Mouse (Mus musculus) forebrain, embryonic 16.5 days (tissue): Measurements from ENCODE around the gene Snd1. TPM values are rescaled to one million over a fixed set of nuclear protein-coding genes. Genes with fewer than 3 reads are reported as not detected.

Experiments
- ATAC-seq: fragments of 200-750 bp; cut with Nextera tagmentation; 2 replicates; pipeline ENCODE4 v1.8.0; 2017; ENCODE audit warnings: mild to moderate bottlenecking, moderate library complexity
- H3K27ac ChIP-seq: fragments of 300-500 bp; sonication (generic); 2 replicates; pipeline ENCODE4 v1.5.1; 2014; ENCODE audit warnings: low read length, control low read depth
- H3K27me3 ChIP-seq: fragments of 300-500 bp; sonication (generic); replicated peaks from 2 replicates; pipeline ENCODE4 v1.6.1; 2014; ENCODE audit warnings: low read length; ENCODE audit not compliant: control insufficient read depth, insufficient read depth
- H3K36me3 ChIP-seq: fragments of 300-500 bp; sonication (generic); 2 replicates; pipeline ENCODE4 v1.6.1; 2014; ENCODE audit not compliant: control insufficient read depth, insufficient read depth
- H3K4me1 ChIP-seq: fragments of 300-500 bp; sonication (generic); replicated peaks from 2 replicates; pipeline ENCODE4 v1.6.1; 2014; ENCODE audit warnings: low read length; ENCODE audit not compliant: control insufficient read depth, insufficient read depth
- H3K4me2 ChIP-seq: fragments of 300-500 bp; sonication (generic); 2 replicates; pipeline ENCODE4 v1.6.1; 2014; ENCODE audit warnings: mild to moderate bottlenecking, low read length, control low read depth
- H3K4me3 ChIP-seq: fragments of 300-500 bp; sonication (generic); replicated peaks from 2 replicates; pipeline ENCODE4 v1.5.1; 2014; ENCODE audit warnings: mild to moderate bottlenecking, low read length, control low read depth
- H3K9ac ChIP-seq: fragments of 300-500 bp; sonication (generic); replicated peaks from 2 replicates; pipeline ENCODE4 v1.6.1; 2014; ENCODE audit warnings: low read depth, low read length, control low read depth
- H3K9me3 ChIP-seq: fragments of 300-500 bp; sonication (generic); 2 replicates; pipeline ENCODE4 v1.6.1; 2016; ENCODE audit warnings: low read length; ENCODE audit not compliant: control insufficient read depth
- WGBS: fragments of 180-500 bp; shearing (Covaris S2); extraction: QIAGEN DNeasy Blood & Tissue Kit; methylation state at CpG from one replicate; pipeline ENCODE4 v1.1.7; 2014; 5-methylcytosine and 5-hydroxymethylcytosine counted together
- polyA plus RNA-seq: library from polyadenylated mRNA; unstranded; fragments of >200 nt; fragmentation: Nextera tagmentation; extraction: Ambion mirVana; gene quantifications from 2 replicates; pipeline ENCODE4 v1.2.1, GENCODE M21; 2015

Gene Snd1
- polyA plus RNA-seq, 1 experiment from 2014 or later: 81.0 TPM

GRCm38 (mm10) chr6:28804751-28805150 lies 329.8 kb downstream of the Snd1 start:
- 92% methylated on average over 5 of the region's 5 CpGs for WGBS
- H3K27me3 ChIP-seq: no peaks in the 10 kb centered on the region
- no peaks in the 10 kb centered on the region for H3K9me3 ChIP-seq
- no peak overlapping the region for H3K27ac ChIP-seq
- peaks cover 4% of the 10 kb centered on the region; the same call in 1 of the 2 replicates for H3K4me1 ChIP-seq
- ATAC-seq: no peak
- H3K9ac ChIP-seq: no peak overlapping the region
- H3K36me3 ChIP-seq: no peaks in the 10 kb centered on the region
- H3K4me2 ChIP-seq: no peak overlapping the region
- no peak overlapping the region for H3K4me3 ChIP-seq

DNA sequence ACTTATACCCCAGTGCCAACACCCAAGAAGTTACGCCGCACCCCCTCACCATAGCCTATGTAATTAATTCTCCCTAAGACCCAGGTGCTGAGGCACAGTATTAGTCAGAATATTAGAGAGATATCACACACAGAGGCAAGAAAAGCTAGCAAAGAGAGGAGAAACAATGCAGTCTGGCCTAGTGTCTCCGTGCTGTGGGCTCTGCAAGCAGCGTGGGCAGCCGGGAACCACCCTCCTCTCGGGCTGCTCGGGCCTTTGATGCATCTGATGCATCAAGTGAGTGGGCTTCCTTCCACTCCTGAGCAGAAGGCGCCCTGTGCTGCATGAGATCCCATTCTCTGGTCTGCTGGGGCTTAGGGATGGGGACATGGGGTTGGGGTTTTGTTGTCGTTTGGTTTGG lies 338.1 kb downstream of the Snd1 start:
- 0 out of 2 replicates have a peak, but pooled peaks have one; percentile 5 for ATAC-seq
- Histone ChIP-seq H3K27ac (no peak overlapping the region), H3K27me3 (no peaks in the 10 kb centered on the region), H3K9me3 (no peaks in the 10 kb centered on the region), H3K4me3 (no peak overlapping the region), H3K4me2 (no peak overlapping the region), H3K9ac (no peak overlapping the region), H3K4me1 (peaks cover 6% of the 10 kb centered on the region), H3K36me3 (no peaks in the 10 kb centered on the region)
- WGBS: 88% methylated on average over 9 of the region's 9 CpGs

DNA sequence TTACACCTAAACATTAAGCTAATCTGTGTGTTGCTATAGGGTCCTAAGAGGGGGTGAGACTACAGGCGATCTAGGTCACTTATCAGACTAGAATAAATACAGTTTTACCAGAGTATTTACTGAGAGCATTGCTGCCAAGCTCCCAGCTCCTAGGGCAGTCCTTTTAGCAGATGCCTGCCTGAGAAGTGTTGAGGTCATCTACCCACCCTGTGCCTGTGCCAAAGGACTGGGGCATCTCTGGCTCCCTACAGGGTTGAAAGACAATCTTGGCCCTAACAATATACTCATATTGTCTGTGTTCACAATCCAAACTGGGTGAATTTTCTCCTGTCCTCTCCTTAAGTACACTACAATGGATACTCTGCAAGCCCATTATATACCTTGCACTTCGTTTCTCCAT lies 340.0 kb downstream of the Snd1 start:
- Histone ChIP-seq H3K4me3 (no peak overlapping the region), H3K9me3 (no peaks in the 10 kb centered on the region), H3K36me3 (0 out of 2 replicates have a peak, but pooled peaks cover 5% of the 10 kb centered on the region), H3K4me2 (no peak overlapping the region), H3K4me1 (peaks cover 12% of the 10 kb centered on the region), H3K27ac (no peak overlapping the region), H3K9ac (no peak overlapping the region), H3K27me3 (no peaks in the 10 kb centered on the region)
- ATAC-seq: no peak
- 63% methylated on average over 2 of the region's 2 CpGs for WGBS

- Histone ChIP-seq H3K27me3 (no peaks in the 10 kb centered on the region), H3K27ac (no peak overlapping the region), H3K9ac (no peak overlapping the region), H3K4me1 (peaks cover 15% of the 10 kb centered on the region), H3K9me3 (no peaks in the 10 kb centered on the region), H3K4me3 (no peak overlapping the region), H3K36me3 (0 out of 2 replicates have a peak, but pooled peaks cover 5% of the 10 kb centered on the region), H3K4me2 (no peak overlapping the region)
- peak; percentile 72 for ATAC-seq
- 49% methylated on average over 9 of the region's 9 CpGs for whole genome bisulfite sequencing
These were observed 342.1 kb downstream of the Snd1 start for GRCm38 (mm10) chr6:28817039-28817438.

GRCm38 (mm10) chr6:28819509-28820358 lies 344.8 kb downstream of the Snd1 start:
- no peaks in the 10 kb centered on the region for H3K27me3 ChIP-seq
- ATAC-seq: peak; percentile 15; the same call in 1 of the 2 replicates
- no peak overlapping the region for H3K9ac ChIP-seq
- H3K4me3 ChIP-seq: no peak overlapping the region
- H3K4me1 ChIP-seq: peaks cover 20% of the 10 kb centered on the region
- H3K4me2 ChIP-seq: no peak overlapping the region
- 56% methylated on average over 13 of the region's 13 CpGs for WGBS
- peaks cover 6% of the 10 kb centered on the region; the same call in 1 of the 2 replicates for H3K36me3 ChIP-seq
- no peaks in the 10 kb centered on the region for H3K9me3 ChIP-seq
- no peak overlapping the region for H3K27ac ChIP-seq

GRCm38 (mm10) chr6:28822296-28822695 lies 347.4 kb downstream of the Snd1 start:
- Histone ChIP-seq H3K36me3 (peaks cover 6% of the 10 kb centered on the region; the same call in 1 of the 2 replicates), H3K27ac (no peak overlapping the region), H3K4me3 (no peak overlapping the region), H3K27me3 (no peaks in the 10 kb centered on the region), H3K4me2 (no peak overlapping the region), H3K9me3 (no peaks in the 10 kb centered on the region), H3K4me1 (peaks cover 40% of the 10 kb centered on the region), H3K9ac (no peak overlapping the region)
- ATAC-seq: no peak
- 80% methylated on average over 3 of the region's 3 CpGs for WGBS

GRCm38 (mm10) chr6:28823375-28823774 lies 348.4 kb downstream of the Snd1 start:
- Histone ChIP-seq H3K36me3 (peaks cover 6% of the 10 kb centered on the region; the same call in 1 of the 2 replicates), H3K4me2 (no peak overlapping the region), H3K4me3 (no peak overlapping the region), H3K27ac (no peak overlapping the region), H3K9me3 (no peaks in the 10 kb centered on the region), H3K4me1 (peaks cover 47% of the 10 kb centered on the region), H3K9ac (no peak overlapping the region), H3K27me3 (no peaks in the 10 kb centered on the region)
- no peak for ATAC-seq
- WGBS: 92% methylated on average over 3 of the region's 3 CpGs

DNA sequence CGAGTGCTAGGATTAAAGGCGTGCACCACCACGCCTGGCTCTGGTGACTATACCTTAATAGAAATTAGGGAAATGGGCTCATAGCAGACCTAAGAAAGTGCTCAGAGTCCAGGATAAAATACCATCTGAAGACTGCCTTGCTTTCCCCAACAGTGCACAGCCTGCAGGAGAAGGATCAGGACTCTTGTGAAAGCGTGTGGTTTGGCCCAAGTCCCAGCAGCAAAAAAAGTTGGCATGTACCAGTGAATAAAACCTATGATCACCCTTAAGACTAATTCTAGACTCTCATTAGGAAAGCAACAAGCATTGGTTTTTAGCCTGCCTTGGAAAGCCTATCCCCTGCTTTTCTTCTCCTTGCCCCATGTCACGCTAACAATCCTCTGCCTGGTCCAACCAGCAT lies 348.9 kb downstream of the Snd1 start:
- no peak overlapping the region for H3K9ac ChIP-seq
- WGBS: 74% methylated on average over 5 of the region's 5 CpGs
- H3K27ac ChIP-seq: no peak overlapping the region
- no peaks in the 10 kb centered on the region for H3K27me3 ChIP-seq
- peaks cover 5% of the 10 kb centered on the region; the same call in 1 of the 2 replicates for H3K36me3 ChIP-seq
- no peak overlapping the region for H3K4me2 ChIP-seq
- peaks cover 51% of the 10 kb centered on the region for H3K4me1 ChIP-seq
- H3K9me3 ChIP-seq: no peaks in the 10 kb centered on the region
- H3K4me3 ChIP-seq: no peak overlapping the region
- no peak for ATAC-seq

DNA sequence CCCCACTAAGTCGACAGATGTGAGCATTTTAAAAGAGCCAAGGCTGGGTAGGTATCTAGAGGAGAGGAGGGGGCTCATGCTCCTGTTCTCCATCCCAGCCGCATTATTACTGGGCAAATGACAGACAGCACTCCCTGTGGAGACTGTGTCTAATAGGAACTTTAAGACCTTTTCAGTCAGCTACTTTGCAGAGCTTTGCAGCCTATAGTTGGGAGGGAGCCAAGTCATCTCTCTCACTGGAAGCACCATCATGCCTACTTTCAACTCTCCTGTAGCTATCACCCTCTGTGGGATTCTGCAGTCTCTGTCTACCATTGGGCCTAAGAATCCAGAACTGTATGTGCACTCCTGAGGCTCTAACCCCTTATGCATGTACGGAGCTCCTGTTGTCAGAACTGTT lies 351.0 kb downstream of the Snd1 start:
- H3K4me3 ChIP-seq: no peak overlapping the region
- H3K4me2 ChIP-seq: no peak overlapping the region; the same call in 1 of the 2 replicates
- no peak overlapping the region for H3K27ac ChIP-seq
- H3K27me3 ChIP-seq: no peaks in the 10 kb centered on the region
- H3K4me1 ChIP-seq: peaks cover 63% of the 10 kb centered on the region
- H3K9me3 ChIP-seq: no peaks in the 10 kb centered on the region
- H3K9ac ChIP-seq: no peak overlapping the region
- WGBS: 38% methylated on average over 3 of the region's 3 CpGs
- ATAC-seq: no peak
- H3K36me3 ChIP-seq: peaks cover 2% of the 10 kb centered on the region
